Mouse (Mus musculus): ENCODE data around the gene Cst3. TPM values are rescaled to one million over a fixed set of nuclear protein-coding genes. Genes with fewer than 3 reads are reported as not detected.

Cst3 gene
- polyA plus RNA-seq (2014; fragmentation: Illumina TruSeq; extraction: RNeasy Lipid Tissue Mini Kit (QIAGEN cat#74804); ENCODE audit: low read depth, low replicate concordance) = 19.5 TPM

DNA sequence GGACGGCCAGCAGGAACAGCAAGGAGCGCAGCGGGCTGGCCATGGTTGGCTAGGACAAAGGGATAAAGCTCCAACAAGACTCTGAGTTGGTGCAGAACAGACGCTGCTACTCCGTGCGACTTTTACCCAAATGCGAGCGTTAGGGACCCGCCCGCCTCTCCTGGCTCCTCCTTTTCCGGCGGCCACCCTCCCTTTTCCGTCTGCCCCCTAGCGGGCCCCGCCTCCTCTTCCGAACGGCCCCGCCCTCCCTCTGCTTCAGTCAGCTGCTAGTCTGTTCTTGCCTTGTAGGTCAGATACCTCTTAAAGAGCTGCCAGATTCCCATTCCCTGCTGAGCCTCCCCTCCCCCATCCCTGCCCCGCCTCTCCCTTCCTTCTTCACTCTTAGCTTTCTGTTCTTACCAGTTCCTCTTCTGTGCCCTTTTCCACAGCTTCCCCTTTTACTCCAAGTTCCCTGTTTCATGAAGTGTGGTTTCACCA, at the start of gene Cst3:
Gene Cst3, minus strand, starts transcription at position 358 of the 477 bp plus-strand sequence.

DNA sequence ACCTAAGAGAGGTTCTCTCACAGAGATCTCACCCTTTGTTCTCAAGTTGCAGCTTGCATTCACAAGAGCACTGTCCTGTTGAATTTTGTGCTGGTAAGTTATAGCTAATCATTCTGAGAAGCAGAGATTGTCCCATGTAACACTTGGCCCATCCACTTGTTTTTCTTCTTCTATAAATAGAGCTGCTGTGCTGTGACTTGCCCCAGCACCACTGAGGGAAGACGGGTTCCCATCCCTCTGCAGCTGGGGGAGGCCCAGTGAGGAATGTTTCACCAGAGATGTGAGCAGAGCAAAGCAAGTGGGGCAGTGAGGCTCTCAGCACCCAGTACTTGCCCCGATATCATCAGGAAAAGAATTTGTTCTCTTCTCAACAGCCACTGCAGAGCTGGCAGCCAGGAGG, 10.5 kb downstream of the Cst3 start, which contains the start of gene 9230104L09Rik:
Gene 9230104L09Rik, minus strand, starts transcription at position 73 of the 400 bp plus-strand sequence.

DNA sequence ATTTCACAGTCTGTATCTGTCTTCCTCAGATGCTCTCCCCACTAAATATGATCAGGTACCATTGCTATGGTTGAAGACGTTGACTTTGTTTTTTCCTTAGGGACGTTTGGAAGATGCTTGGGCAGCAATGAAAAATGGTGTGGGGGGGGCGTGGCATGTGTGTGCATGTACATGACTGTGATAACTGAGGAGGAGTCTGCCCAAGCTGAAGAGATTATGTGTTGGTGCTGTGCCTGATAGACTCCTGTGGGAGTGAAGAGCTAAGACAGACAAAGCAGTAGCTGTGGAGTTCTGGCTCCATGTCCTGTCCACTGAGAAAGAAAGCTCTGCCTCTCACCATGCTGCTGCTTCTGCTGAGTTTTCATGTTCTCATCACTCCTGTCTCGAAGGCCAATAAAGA, 40.6 kb downstream of the Cst3 start, which contains the start of gene Cst9:
Gene Cst9, plus strand, starts transcription at position 236 of the 400 bp plus-strand sequence.

Other genes with a start within 250 kb of the Cst3 start
- 3.7 TPM for gene Nxt1, start 203.1 kb downstream of the Cst3 start, polyA plus RNA-seq (2014; fragmentation: Illumina TruSeq; extraction: RNeasy Lipid Tissue Mini Kit (QIAGEN cat#74804); ENCODE audit: low read depth, low replicate concordance)
- gene Gzf1, start 194.7 kb downstream of the Cst3 start, polyA plus RNA-seq (2014; fragmentation: Illumina TruSeq; extraction: RNeasy Lipid Tissue Mini Kit (QIAGEN cat#74804); ENCODE audit: low read depth, low replicate concordance) = 28.8 TPM
- gene Napb, start 143.2 kb downstream of the Cst3 start, polyA plus RNA-seq (2014; fragmentation: Illumina TruSeq; extraction: RNeasy Lipid Tissue Mini Kit (QIAGEN cat#74804); ENCODE audit: low read depth, low replicate concordance) = 6.9 TPM
- not detected for gene Cstl1, start 125.3 kb downstream of the Cst3 start, polyA plus RNA-seq (2014; fragmentation: Illumina TruSeq; extraction: RNeasy Lipid Tissue Mini Kit (QIAGEN cat#74804); ENCODE audit: low read depth, low replicate concordance)
- gene Cst11, start 104.2 kb downstream of the Cst3 start, polyA plus RNA-seq (2014; fragmentation: Illumina TruSeq; extraction: RNeasy Lipid Tissue Mini Kit (QIAGEN cat#74804); ENCODE audit: low read depth, low replicate concordance) = not detected
- not detected for gene 8030411F24Rik, start 93.7 kb downstream of the Cst3 start, polyA plus RNA-seq (2014; fragmentation: Illumina TruSeq; extraction: RNeasy Lipid Tissue Mini Kit (QIAGEN cat#74804); ENCODE audit: low read depth, low replicate concordance)
- gene Cst12, start 86.3 kb downstream of the Cst3 start, polyA plus RNA-seq (2014; fragmentation: Illumina TruSeq; extraction: RNeasy Lipid Tissue Mini Kit (QIAGEN cat#74804); ENCODE audit: low read depth, low replicate concordance) = not detected
- gene Cst8, start 76.9 kb downstream of the Cst3 start, polyA plus RNA-seq (2014; fragmentation: Illumina TruSeq; extraction: RNeasy Lipid Tissue Mini Kit (QIAGEN cat#74804); ENCODE audit: low read depth, low replicate concordance) = not detected
- not detected for gene Cst13, start 55.6 kb downstream of the Cst3 start, polyA plus RNA-seq (2014; fragmentation: Illumina TruSeq; extraction: RNeasy Lipid Tissue Mini Kit (QIAGEN cat#74804); ENCODE audit: low read depth, low replicate concordance)
- gene Cst9, start 40.5 kb downstream of the Cst3 start, polyA plus RNA-seq (2014; fragmentation: Illumina TruSeq; extraction: RNeasy Lipid Tissue Mini Kit (QIAGEN cat#74804); ENCODE audit: low read depth, low replicate concordance) = not detected
- gene 9230104L09Rik, start 10.7 kb downstream of the Cst3 start, polyA plus RNA-seq (2014; fragmentation: Illumina TruSeq; extraction: RNeasy Lipid Tissue Mini Kit (QIAGEN cat#74804); ENCODE audit: low read depth, low replicate concordance) = 0.82 TPM
- gene Gm1330, start 127.6 kb upstream of the Cst3 start, polyA plus RNA-seq (2014; fragmentation: Illumina TruSeq; extraction: RNeasy Lipid Tissue Mini Kit (QIAGEN cat#74804); ENCODE audit: low read depth, low replicate concordance) = not detected
- not detected for gene Gm10750, start 141.5 kb upstream of the Cst3 start, polyA plus RNA-seq (2014; fragmentation: Illumina TruSeq; extraction: RNeasy Lipid Tissue Mini Kit (QIAGEN cat#74804); ENCODE audit: low read depth, low replicate concordance)